Mouse (Mus musculus): ENCODE data around the gene Nrp2.

Gene Nrp2

GRCm38 (mm10) chr1:62704117-62704888 lies 1.2 kb downstream of the Nrp2 start:
- no peak for DNase-seq (ENCODE audit: low read depth, low spot score)

GRCm38 (mm10) chr1:62704889-62705516 lies 1.9 kb downstream of the Nrp2 start:
- DNase-seq (ENCODE audit: low read depth, low spot score), result no peak

DNA sequence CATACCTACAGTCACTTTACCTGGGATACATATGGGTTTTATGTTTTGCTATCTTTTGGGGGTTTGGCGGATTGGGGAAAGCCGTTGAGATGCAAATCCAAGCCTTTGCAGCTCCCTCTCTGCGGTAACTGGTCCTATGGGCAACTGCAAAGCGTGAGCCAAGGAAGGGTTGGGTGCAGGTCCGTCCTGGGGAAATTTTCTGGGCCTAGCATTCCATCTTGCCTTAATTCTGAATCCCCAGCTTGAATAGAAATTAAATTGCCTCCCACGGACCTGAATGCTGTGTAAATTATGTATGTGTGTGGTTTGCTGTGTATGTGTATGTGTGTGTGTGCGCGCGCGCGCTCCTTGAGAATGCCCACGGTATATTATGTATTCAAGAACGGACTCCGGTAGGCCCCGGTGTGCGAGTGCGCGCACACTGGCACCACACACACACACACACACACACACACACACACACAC lies 2.5 kb downstream of the Nrp2 start:
- no peak for DNase-seq (ENCODE audit: low read depth, low spot score)

GRCm38 (mm10) chr1:62706085-62707021 lies 3.3 kb downstream of the Nrp2 start:
- no peak for DNase-seq (ENCODE audit: low read depth, low spot score)

DNA sequence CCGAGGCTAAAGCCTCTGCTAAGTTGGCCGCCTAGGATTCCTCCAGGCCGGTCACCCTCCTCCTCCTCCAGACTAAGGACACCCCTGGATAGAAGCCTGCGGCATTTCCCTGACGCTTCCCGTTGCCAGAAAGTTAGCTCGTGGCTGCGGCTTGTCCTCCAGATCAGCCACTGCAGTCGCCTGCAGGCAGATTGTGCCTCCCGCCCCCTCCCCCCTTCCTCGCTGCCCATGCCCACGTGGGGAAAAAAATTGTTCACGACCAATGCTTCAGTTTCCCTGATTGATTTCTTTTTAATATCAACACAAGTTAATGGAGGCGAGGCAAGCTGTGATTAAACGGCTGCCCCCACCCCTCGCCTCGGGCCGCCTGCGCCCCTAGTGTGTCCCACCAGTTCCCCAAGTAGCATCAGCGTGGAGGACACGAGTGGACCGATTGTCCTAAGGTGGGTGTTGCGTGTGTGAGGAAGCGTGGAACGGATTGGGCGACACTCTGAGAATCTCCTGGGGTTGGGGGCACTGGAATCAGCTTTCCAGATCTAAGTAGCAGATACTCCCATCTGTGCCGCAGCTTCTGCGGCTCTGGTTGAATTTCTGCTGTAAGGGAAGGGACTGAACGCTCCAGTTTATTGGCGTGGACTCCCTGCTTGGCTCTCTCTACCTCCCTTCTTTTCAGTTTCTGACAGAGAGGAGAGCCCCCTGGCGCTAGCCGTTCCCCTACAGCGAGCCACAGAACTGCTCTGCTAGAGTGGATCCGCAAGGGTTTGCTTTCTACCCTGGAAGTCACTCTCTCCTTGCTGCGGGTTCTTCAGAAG lies 4.2 kb downstream of the Nrp2 start:
- no peak for DNase-seq (ENCODE audit: low read depth, low spot score)

- no peak for DNase-seq (ENCODE audit: low read depth, low spot score)
Observed at GRCm38 (mm10) chr1:62707913-62708860, 5.1 kb downstream of the Nrp2 start.

DNA sequence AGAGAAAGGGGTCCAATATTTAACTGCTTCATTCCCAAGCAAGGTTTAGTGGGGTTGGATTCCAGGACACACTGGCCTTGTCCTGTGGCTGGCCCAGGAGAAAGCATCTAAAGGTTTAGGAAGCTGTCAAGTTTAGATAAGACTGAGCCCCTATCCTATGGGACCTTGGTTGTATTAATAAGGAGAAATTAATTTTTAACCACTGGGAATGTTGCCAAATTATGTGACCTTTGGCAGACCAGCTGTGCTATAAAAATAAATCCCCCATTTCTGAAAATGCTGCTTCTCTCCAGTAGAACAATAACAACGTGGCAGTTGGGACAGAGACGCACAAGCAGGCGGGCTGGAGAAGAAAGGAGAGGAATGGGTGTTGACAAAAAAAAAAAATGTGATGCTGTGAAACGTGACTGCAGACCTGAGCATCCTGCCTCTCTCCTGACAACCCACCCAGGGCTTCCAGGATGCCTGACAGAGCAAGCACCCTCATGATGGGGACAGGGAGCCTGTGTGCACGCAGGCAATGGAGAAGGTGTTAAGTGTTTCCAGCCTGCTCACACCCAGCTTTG lies 6.8 kb downstream of the Nrp2 start:
- no peak for DNase-seq (ENCODE audit: low read depth, low spot score)

DNA sequence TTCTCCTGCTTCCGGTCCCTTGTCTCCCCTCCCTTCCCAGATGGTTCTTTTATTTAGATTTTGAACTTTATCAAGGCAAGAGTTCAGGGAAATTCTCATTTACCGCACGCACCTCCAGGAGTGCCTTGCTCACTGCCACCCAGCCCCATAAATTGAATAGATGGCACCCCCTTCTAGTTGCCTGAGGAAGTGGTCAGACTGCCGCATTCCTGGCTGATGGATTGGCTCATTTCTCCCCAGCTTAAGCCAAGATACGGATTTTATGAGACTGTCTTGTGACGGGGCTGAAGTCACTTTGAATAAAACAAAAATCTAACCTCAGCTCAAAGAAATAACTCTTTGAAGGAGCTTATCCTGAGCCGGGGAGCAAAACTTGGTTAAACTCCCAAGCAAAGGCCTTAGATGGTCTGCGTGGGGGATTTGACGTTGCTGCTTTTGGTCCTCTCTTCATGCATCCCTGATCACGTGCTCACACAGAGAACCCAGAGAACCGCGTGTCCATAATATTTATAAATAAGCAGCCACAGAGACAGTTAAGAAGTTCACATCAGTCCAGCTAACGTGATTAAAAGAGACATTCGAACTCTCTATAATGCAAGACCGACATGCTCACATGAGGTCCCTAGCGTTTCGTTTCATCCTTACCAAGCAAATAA lies 10.1 kb downstream of the Nrp2 start:
- DNase-seq (ENCODE audit: low read depth, low spot score), result no peak

- DNase-seq (ENCODE audit: low read depth, low spot score), result no peak
Observed at GRCm38 (mm10) chr1:62715004-62715403, 11.9 kb downstream of the Nrp2 start.

DNA sequence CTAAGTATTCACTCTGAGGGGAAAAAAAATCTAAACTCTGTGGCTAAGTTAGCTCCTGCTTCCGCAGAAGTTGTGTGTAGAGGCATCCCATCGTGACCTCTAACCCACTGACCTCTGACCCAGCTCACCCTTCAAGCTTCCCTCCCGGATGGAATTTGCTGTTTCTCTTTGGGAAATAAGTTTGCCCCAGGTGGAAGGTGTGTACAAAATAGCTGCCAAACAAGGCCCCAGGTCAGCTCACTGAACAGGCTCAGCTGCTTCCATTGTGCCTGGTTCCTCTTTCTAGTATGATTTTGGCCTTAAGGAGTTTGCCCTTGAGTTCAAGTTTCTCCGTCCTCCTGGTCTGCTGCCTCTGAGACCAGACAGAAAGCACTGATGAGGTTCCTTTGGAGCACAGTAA lies 12.6 kb downstream of the Nrp2 start:
- DNase-seq (ENCODE audit: low read depth, low spot score), result no peak

GRCm38 (mm10) chr1:62716836-62717478 lies 13.9 kb downstream of the Nrp2 start:
- DNase-seq (ENCODE audit: low read depth, low spot score), result no peak

GRCm38 (mm10) chr1:62717552-62718236 lies 14.6 kb downstream of the Nrp2 start:
- DNase-seq (ENCODE audit: low read depth, low spot score), result no peak

GRCm38 (mm10) chr1:62718237-62718571 lies 15.1 kb downstream of the Nrp2 start:
- no peak for DNase-seq (ENCODE audit: low read depth, low spot score)

- no peak for DNase-seq (ENCODE audit: low read depth, low spot score)
Observed at GRCm38 (mm10) chr1:62718750-62719149, 15.7 kb downstream of the Nrp2 start.

- DNase-seq (ENCODE audit: low read depth, low spot score), result no peak
Observed at GRCm38 (mm10) chr1:62719770-62720169, 16.7 kb downstream of the Nrp2 start.

GRCm38 (mm10) chr1:62720176-62720575 lies 17.1 kb downstream of the Nrp2 start:
- no peak for DNase-seq (ENCODE audit: low read depth, low spot score)

DNA sequence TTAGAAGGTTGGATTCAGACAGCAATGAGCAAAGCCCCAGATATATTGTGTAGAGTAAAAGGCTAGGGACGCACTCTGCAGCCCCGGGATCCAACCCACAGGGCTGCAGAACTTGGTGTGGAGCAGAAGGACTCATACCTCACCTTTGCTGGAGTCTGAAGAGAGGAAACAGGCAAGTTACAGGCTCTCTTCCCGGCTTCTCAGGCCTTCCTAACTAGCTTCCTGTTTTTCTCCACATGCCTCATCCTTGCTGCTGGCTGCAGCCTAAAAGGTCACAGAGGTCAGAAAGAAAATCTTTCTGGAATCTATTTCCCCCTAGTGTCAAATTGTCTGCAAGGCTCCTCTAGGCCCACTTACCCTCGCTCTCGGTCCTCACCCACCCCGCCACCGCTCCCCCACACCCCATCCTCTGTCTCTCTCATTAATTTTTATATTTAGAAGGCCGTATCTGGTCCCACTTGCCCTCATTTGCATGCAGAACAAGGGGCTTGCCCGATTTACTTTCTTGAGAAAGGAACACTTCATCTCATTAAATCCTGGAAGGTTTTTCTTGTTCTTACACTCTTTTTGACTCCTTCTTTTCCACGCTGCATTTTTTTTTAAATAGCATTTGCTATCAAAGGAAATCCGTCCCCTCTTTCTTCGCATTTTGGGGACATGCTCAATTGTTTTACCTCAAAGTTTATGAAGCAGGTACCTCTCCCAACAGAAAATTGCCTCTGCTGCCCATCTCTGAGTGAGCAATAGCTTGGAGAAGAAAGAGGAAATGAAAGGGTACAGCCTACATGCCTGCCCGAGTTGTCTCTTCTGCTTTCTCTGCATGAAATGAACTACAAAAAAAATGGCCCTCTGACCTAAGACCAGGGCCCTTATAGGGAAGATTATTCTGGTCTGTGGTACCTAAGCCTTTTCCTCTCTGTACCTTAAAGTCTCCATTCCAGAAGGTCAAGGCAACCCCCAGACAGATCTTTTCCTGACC lies 17.9 kb downstream of the Nrp2 start:
- DNase-seq (ENCODE audit: low read depth, low spot score), result no peak

Data from skeletal muscle tissue, adult 2 months (tissue).